8 mouse cellular contexts compared by ENCODE assay signal in the genomic region with DNA sequence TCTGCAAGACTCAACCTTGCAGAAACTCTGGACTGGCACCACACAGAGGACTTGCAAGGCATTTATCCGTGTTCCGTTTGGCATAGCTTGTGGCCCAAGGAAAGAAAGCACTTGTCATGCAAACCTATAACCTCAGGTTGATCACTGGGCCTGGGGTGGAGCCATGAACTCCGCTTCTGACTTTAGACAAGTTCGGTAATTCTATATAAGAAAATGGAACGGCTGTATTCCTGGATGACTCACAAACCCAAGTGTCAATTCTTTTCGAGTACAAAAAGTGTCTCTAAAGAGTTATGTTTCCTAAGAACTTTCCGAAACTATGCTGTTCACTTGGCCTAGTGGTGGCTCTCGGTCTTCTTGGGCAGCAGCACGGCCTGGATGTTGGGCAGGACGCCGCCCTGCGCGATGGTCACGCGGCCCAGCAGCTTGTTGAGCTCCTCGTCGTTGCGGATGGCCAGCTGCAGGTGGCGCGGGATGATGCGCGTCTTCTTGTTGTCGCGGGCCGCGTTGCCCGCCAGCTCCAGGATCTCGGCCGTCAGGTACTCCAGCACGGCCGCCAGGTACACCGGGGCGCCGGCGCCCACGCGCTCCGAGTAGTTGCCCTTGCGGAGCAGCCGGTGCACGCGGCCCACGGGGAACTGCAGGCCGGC. TPM values are rescaled to one million over a fixed set of nuclear protein-coding genes. Genes with fewer than 3 reads are reported as not detected.
DNase-seq lines count a peak whose midpoint lies in the region; ATAC-seq and TF ChIP-seq lines count a peak whose summit lies in the region.
"Not testable (repeated sequence)": the region's sequence is repeated elsewhere in the genome, so short reads cannot be mapped to it uniquely, and the experiment has no call there.

No protein-coding gene starts in this region.

- H3K36me3 ChIP-seq in forebrain, embryonic 11.5 days (ENCODE audit: control insufficient read depth, insufficient read depth, low read length); hindbrain, embryonic 11.5 days (ENCODE audit: control insufficient read depth, insufficient read depth, low read length); lung, embryonic 14.5 days (ENCODE audit: insufficient read depth); neural tube, embryonic 13.5 days: not testable (repeated sequence)

- TF ChIP-seq CTCF in lung, embryonic 14.5 days (IDR thresholded peaks at IDR 0.05; ENCODE audit: low read depth), result not testable (repeated sequence)

- peak; percentile 10 for ATAC-seq in CD4-positive, CD25-positive, alpha-beta regulatory T cell, adult 4 months
- peak; percentile 14 for ATAC-seq in forebrain, embryonic 11.5 days (replicated peaks; ENCODE audit: low FRiP score)
- peak; percentile 26 for ATAC-seq in hindbrain, embryonic 11.5 days (ENCODE audit: low FRiP score)
- peak; percentile 33 for ATAC-seq in lung, embryonic 14.5 days (ENCODE audit: insufficient read depth)
- ATAC-seq in neural tube, embryonic 13.5 days (ENCODE audit: low read depth), result peak; percentile 19

- 4% methylated on average over 17 of the region's 44 CpGs for WGBS in forebrain, embryonic 11.5 days
- 1% methylated on average over 19 of the region's 44 CpGs for WGBS in hindbrain, embryonic 11.5 days
- WGBS in lung, embryonic 14.5 days, result under 1% methylated on average over 21 of the region's 44 CpGs
- WGBS in neural tube, embryonic 13.5 days, result 2% methylated on average over 20 of the region's 44 CpGs

- not testable (repeated sequence) for H3K27ac ChIP-seq in brown adipose tissue, adult 24 weeks (replicated peaks; ENCODE audit: low read depth, low read length)
- peak overlapping the region; percentile 96 for H3K27ac ChIP-seq in forebrain, embryonic 11.5 days (ENCODE audit: low read depth, low read length)
- H3K27ac ChIP-seq in hindbrain, embryonic 11.5 days (ENCODE audit: low read depth, low read length), result peak overlapping the region; percentile 78
- H3K27ac ChIP-seq in lung, embryonic 14.5 days (ENCODE audit: low read depth), result peak overlapping the region; percentile 92
- peak overlapping the region; percentile 75 for H3K27ac ChIP-seq in neural tube, embryonic 13.5 days (replicated peaks)

- not testable (repeated sequence) for H3K27me3 ChIP-seq in forebrain, embryonic 11.5 days (ENCODE audit: control insufficient read depth, insufficient read depth, low read length); hindbrain, embryonic 11.5 days (ENCODE audit: control insufficient read depth, insufficient read depth, low read length); lung, embryonic 14.5 days (ENCODE audit: insufficient read depth, low read length); neural tube, embryonic 13.5 days

- peak; percentile 64 for DNase-seq in forebrain, embryonic 11.5 days (ENCODE audit: low spot score)
- peak; percentile 57 for DNase-seq in hindbrain, embryonic 11.5 days (ENCODE audit: low spot score)
- DNase-seq in kidney, postnatal 4 days, result peak; percentile 9 to 16
- DNase-seq in lung, embryonic 14.5 days, result peak; percentile 56
- peak; percentile 24 for DNase-seq in thymus, postnatal 14 days

- H3K4me3 ChIP-seq in brown adipose tissue, adult 24 weeks (ENCODE audit: insufficient read depth, low read depth, low read length), result peak overlapping the region; percentile 53
- H3K4me3 ChIP-seq in forebrain, embryonic 11.5 days (ENCODE audit: low read depth, low read length), result peak overlapping the region; percentile 30
- peak overlapping the region; percentile 35 for H3K4me3 ChIP-seq in hindbrain, embryonic 11.5 days (ENCODE audit: low read depth, low read length)
- H3K4me3 ChIP-seq in lung, embryonic 14.5 days (ENCODE audit: low read depth, low read length), result peak overlapping the region; percentile 34
- peak overlapping the region; percentile 43 for H3K4me3 ChIP-seq in neural tube, embryonic 13.5 days

- H3K9ac ChIP-seq in forebrain, embryonic 11.5 days (ENCODE audit: low read length), result peak overlapping the region; percentile 79
- peak overlapping the region; percentile 42; the same call in 1 of the 2 replicates for H3K9ac ChIP-seq in hindbrain, embryonic 11.5 days (ENCODE audit: low read depth, low read length)
- H3K9ac ChIP-seq in lung, embryonic 14.5 days, result peak overlapping the region; percentile 56
- H3K9ac ChIP-seq in neural tube, embryonic 13.5 days, result peak overlapping the region; percentile 63

- H3K4me2 ChIP-seq in forebrain, embryonic 11.5 days (ENCODE audit: low read depth, low read length, severe bottlenecking), result peak overlapping the region; percentile 70
- peak overlapping the region; percentile 42 for H3K4me2 ChIP-seq in hindbrain, embryonic 11.5 days (replicated peaks; ENCODE audit: low read depth, low read length)
- peak overlapping the region; percentile 69 for H3K4me2 ChIP-seq in lung, embryonic 14.5 days
- peak overlapping the region; percentile 63 for H3K4me2 ChIP-seq in neural tube, embryonic 13.5 days

- H3K9me3 ChIP-seq in forebrain, embryonic 11.5 days (ENCODE audit: control insufficient read depth, low read length); hindbrain, embryonic 11.5 days (ENCODE audit: control insufficient read depth, low read length); lung, embryonic 14.5 days (ENCODE audit: low read depth, low read length); neural tube, embryonic 13.5 days: not testable (repeated sequence)

- H3K4me1 ChIP-seq in brown adipose tissue, adult 24 weeks (ENCODE audit: control insufficient read depth, insufficient read depth, insufficient read length, low read length); forebrain, embryonic 11.5 days (replicated peaks; ENCODE audit: control insufficient read depth, insufficient read depth, low read length); hindbrain, embryonic 11.5 days (replicated peaks; ENCODE audit: control insufficient read depth, insufficient read depth, low read length); lung, embryonic 14.5 days (ENCODE audit: insufficient read depth): not testable (repeated sequence)
- H3K4me1 ChIP-seq in neural tube, embryonic 13.5 days (replicated peaks), result peaks cover 40% of the 10 kb centered on the region

RNA-seq across cellular contexts. Expression of a gene that starts 0.6 kb away (rescaled TPM):
- 1 to 10 TPM; 1.8 to 2.5 TPM for polyA plus RNA-seq in CD4-positive, CD25-positive, alpha-beta regulatory T cell, adult 4 months (2017; shearing (Covaris generic))
- polyA plus RNA-seq in brown adipose tissue, adult 24 weeks (2012; ENCODE audit: insufficient read depth, insufficient read length, missing spikeins), result not detected in 2 replicates
- polyA plus RNA-seq in forebrain, embryonic 11.5 days (2014; fragmentation: Nextera tagmentation; extraction: Ambion mirVana), result 5.0 and 5.7 TPM in 2 replicates
- 4.2 and 4.3 TPM in 2 replicates for polyA plus RNA-seq in hindbrain, embryonic 11.5 days (2014; fragmentation: Nextera tagmentation; extraction: Ambion mirVana)
- polyA plus RNA-seq in lung, embryonic 14.5 days (2014; fragmentation: Nextera tagmentation; extraction: Ambion mirVana), result 4.9 and 8.0 TPM in 2 replicates
- 1.2 and 1.4 TPM in 2 replicates for polyA plus RNA-seq in neural tube, embryonic 13.5 days (2015; fragmentation: Nextera tagmentation; extraction: Ambion mirVana)

RNA-seq across cellular contexts. Expression of a gene that starts 3.8 kb away (rescaled TPM):
- 1 to 10 TPM; 2.1 to 2.5 TPM for polyA plus RNA-seq in CD4-positive, CD25-positive, alpha-beta regulatory T cell, adult 4 months (2017; shearing (Covaris generic))
- not detected in 2 replicates for polyA plus RNA-seq in brown adipose tissue, adult 24 weeks (2012; ENCODE audit: insufficient read depth, insufficient read length, missing spikeins)
- 16.8 and 17.4 TPM in 2 replicates for polyA plus RNA-seq in forebrain, embryonic 11.5 days (2014; fragmentation: Nextera tagmentation; extraction: Ambion mirVana)
- 12.7 and 20.0 TPM in 2 replicates for polyA plus RNA-seq in hindbrain, embryonic 11.5 days (2014; fragmentation: Nextera tagmentation; extraction: Ambion mirVana)
- 13.9 and 23.8 TPM in 2 replicates for polyA plus RNA-seq in lung, embryonic 14.5 days (2014; fragmentation: Nextera tagmentation; extraction: Ambion mirVana)
- 2.7 and 3.3 TPM in 2 replicates for polyA plus RNA-seq in neural tube, embryonic 13.5 days (2015; fragmentation: Nextera tagmentation; extraction: Ambion mirVana)

RNA-seq across cellular contexts. Expression of a gene that starts 5.0 kb away (rescaled TPM):
- polyA plus RNA-seq in CD4-positive, CD25-positive, alpha-beta regulatory T cell, adult 4 months (2017; shearing (Covaris generic)), result 10 to 100 TPM in 1 of 2 experiments, not detected in 1; 41.5 TPM
- polyA plus RNA-seq in brown adipose tissue, adult 24 weeks (2012; ENCODE audit: insufficient read depth, insufficient read length, missing spikeins), result not detected in 2 replicates
- polyA plus RNA-seq in forebrain, embryonic 11.5 days (2014; fragmentation: Nextera tagmentation; extraction: Ambion mirVana), result 23.9 and 25.3 TPM in 2 replicates
- 17.3 and 25.6 TPM in 2 replicates for polyA plus RNA-seq in hindbrain, embryonic 11.5 days (2014; fragmentation: Nextera tagmentation; extraction: Ambion mirVana)
- 40.4 and 42.9 TPM in 2 replicates for polyA plus RNA-seq in lung, embryonic 14.5 days (2014; fragmentation: Nextera tagmentation; extraction: Ambion mirVana)
- polyA plus RNA-seq in neural tube, embryonic 13.5 days (2015; fragmentation: Nextera tagmentation; extraction: Ambion mirVana), result 5.9 TPM in 1 of 2 replicates, not detected in the other

RNA-seq across cellular contexts. Expression of a gene that starts 5.3 kb away (rescaled TPM):
- not detected for polyA plus RNA-seq in CD4-positive, CD25-positive, alpha-beta regulatory T cell, adult 4 months (2017; shearing (Covaris generic))
- polyA plus RNA-seq in brown adipose tissue, adult 24 weeks (2012; ENCODE audit: insufficient read depth, insufficient read length, missing spikeins), result not detected in 2 replicates
- 2.3 and 5.4 TPM in 2 replicates for polyA plus RNA-seq in forebrain, embryonic 11.5 days (2014; fragmentation: Nextera tagmentation; extraction: Ambion mirVana)
- polyA plus RNA-seq in hindbrain, embryonic 11.5 days (2014; fragmentation: Nextera tagmentation; extraction: Ambion mirVana), result 2.1 and 3.0 TPM in 2 replicates
- 3.8 and 6.9 TPM in 2 replicates for polyA plus RNA-seq in lung, embryonic 14.5 days (2014; fragmentation: Nextera tagmentation; extraction: Ambion mirVana)
- polyA plus RNA-seq in neural tube, embryonic 13.5 days (2015; fragmentation: Nextera tagmentation; extraction: Ambion mirVana), result 1.4 and 1.5 TPM in 2 replicates

RNA-seq across cellular contexts. Expression of a gene that starts 13.6 kb away (rescaled TPM):
- not detected for polyA plus RNA-seq in CD4-positive, CD25-positive, alpha-beta regulatory T cell, adult 4 months (2017; shearing (Covaris generic))
- polyA plus RNA-seq in brown adipose tissue, adult 24 weeks (2012; ENCODE audit: insufficient read depth, insufficient read length, missing spikeins), result not detected in 2 replicates
- 1.2 and 1.6 TPM in 2 replicates for polyA plus RNA-seq in forebrain, embryonic 11.5 days (2014; fragmentation: Nextera tagmentation; extraction: Ambion mirVana)
- polyA plus RNA-seq in hindbrain, embryonic 11.5 days (2014; fragmentation: Nextera tagmentation; extraction: Ambion mirVana), result 0.94 and 1.4 TPM in 2 replicates
- polyA plus RNA-seq in lung, embryonic 14.5 days (2014; fragmentation: Nextera tagmentation; extraction: Ambion mirVana), result 0.96 and 2.2 TPM in 2 replicates
- 1.0 and 1.7 TPM in 2 replicates for polyA plus RNA-seq in neural tube, embryonic 13.5 days (2015; fragmentation: Nextera tagmentation; extraction: Ambion mirVana)

Comparison
In these comparisons a context has a peak if more than half of its experiments do, and no peak if none do; other contexts are left out.
1. DNase-seq: peak in every context shown above with its lines; median percentile 64 in forebrain, embryonic 11.5 days; 57 in hindbrain, embryonic 11.5 days; 56 in lung, embryonic 14.5 days; 24 in thymus, postnatal 14 days; 12 in kidney, postnatal 4 days.